Mouse (Mus musculus): ENCODE data around the gene Nup107.

The Nup107 gene

DNA sequence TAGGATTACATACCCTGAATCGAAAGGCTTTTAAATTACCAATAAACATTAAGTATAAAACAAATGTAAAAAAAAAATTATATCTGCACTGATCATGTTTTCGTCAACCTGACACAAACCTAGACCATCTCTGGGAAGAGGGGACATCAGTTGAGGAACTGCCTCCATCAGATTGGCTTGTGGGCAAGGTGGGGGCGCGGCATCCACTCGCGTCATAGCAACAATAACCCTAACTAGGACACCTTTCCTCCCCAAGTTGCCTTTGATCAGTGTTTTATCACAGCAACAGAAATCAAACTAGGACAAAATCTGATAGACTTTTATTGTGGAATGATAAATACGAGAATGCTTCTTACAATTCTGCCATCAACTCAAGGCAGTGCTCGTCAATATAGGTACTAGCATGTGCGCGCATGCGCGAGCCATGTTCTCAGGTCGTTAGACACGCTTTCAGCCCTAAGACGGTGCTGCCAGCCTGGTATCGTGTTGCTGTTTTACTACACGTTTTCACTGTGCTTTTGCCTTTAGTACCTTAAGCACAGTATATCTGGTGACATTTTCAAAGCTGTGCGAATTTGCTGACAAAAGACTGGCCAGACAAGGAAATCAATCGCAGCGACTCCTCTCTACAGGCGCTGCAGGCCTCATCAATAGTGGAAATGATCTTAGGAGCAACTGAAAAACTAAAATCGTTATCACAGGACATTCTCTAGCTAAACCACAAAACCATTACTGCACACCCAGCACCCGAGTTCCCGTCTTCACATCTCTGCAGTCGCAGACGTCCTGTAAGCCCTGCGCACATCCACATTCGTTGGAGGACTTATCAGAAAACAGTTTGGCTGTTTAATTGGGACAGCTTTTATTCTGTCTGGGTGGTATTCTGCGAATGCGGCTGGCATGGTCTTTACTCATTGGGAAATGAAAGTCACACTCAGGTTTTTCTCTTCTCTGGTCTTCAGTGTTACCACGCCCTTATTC lies 11.7 kb upstream of the Nup107 start:
- no peak for DNase-seq (ENCODE audit: low read depth, low spot score)

DNA sequence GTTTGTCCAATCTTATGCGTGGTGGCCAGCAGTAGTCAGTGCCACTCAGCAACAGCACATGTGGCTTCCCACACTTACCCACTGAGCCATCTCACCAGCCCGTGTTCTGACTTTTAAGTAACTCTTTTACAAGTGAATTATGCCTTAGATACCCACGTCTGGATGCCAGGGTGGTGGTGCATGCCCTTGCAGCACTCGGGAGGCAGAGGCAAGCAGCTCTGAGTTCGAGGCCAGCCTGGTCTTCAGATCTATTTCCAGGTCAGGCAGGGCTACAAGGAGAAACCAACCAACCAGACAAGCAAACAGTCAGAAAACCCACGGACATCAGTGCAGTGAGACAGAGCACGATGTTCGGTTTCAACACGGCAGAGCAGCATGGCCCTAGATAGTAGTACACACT lies 9.4 kb upstream of the Nup107 start:
- DNase-seq (ENCODE audit: low read depth, low spot score) = no peak

DNA sequence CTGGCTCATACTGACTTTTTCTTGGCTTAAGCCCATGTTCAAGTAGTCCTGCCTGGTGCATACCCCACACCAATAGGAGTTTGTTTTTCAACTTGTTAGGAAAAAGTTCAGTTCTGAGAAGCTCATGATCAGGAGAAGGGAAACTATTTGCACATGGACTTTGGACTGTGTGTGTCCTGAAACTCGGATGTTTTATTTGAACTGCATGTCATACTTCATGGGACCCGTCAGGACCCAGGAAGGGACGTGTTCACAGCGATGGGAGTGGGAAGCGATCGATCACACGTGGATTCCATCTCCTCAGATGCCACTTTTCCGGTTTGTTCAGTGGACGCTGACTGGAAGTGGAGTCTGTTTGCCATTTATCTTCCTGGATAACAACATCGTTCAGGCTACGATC lies 7.3 kb upstream of the Nup107 start:
- DNase-seq (ENCODE audit: low read depth, low spot score) = no peak

DNA sequence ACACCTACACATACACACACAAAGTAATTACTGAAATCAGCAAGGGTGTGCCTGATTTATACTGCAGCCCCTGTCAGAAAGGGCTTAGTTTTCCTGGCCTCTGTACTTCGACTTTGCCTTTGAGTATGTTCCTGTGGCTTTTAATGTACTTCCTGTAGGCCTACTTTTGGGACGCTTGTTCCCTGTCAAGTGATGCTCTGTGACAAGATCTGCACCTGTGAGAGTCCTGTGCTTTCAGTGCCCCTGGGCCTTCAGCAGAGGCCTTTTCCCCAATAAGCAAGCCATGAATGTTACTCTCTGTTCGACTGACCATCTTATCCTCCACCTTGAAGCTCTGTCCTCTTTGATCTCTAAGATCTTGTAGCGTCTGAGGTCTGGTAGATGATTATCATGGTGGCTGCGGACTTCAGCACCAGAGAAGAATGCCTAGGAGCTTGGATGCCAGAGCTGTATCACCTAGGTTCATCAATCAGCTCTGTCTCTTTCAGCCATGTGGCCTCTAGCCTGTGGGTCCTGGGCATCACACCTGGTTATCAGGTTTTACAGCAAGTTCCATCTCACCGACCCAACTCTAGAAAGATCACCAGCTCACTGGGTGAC lies 6.0 kb upstream of the Nup107 start:
- no peak for DNase-seq (ENCODE audit: low read depth, low spot score)

DNA sequence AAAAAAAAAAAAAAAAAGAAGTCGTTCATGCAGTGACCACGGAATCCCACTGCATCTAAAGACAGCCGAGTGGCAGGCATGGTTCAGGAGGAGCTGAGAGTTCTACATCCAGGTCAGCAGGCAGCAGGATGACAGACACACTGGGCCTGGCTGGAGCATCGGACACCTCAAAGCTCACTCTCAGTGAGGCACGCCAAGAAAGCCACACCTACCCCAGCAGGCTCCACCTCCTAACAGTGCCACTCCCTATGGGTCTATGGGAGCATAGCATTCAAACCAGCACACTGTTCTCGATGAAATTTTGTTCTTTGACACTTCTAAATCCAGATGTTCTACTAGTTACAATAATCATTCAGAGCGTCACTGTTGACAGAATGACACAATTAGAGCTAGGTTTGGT lies 5.2 kb upstream of the Nup107 start:
- no peak for DNase-seq (ENCODE audit: low read depth, low spot score)

DNA sequence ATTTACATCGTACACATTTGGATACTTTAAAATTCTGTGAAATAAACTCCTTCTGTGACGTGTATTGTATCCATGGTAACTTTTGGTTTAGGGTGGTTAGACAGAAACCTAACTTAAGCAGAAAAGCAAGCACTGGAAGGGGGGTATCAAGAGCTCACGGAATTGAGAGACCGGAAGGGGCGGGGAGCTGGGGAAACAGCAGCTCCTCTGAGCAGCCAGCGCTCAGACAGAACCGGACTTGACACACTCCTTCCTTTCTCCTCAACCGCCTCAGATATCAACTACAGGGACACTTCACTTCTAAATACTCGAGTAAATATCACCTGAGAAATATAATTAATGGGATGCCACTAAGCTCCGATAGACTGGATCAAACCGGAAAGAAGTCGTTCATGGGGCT lies 4.6 kb upstream of the Nup107 start:
- no peak for DNase-seq (ENCODE audit: low read depth, low spot score)

DNA sequence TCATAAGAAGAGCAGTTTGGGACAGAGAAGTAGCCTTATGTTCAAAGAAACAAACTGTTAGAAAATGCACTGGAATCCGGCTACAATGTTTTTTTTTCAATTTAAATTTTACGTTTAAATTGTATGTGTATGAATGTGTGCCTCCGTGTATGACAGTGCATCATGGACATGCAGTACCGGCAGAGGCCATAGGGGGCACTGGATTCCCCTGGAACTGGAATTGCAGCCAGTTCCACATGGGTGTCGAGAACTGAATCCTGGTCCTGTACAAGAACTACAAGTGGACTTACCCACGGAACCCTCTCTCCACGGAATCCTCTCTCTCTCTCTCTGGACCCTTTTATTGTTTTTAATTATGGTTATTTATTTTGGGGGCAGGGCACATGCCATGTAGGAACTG lies 3.7 kb upstream of the Nup107 start:
- DNase-seq (ENCODE audit: low read depth, low spot score) = peak; percentile 34

DNA sequence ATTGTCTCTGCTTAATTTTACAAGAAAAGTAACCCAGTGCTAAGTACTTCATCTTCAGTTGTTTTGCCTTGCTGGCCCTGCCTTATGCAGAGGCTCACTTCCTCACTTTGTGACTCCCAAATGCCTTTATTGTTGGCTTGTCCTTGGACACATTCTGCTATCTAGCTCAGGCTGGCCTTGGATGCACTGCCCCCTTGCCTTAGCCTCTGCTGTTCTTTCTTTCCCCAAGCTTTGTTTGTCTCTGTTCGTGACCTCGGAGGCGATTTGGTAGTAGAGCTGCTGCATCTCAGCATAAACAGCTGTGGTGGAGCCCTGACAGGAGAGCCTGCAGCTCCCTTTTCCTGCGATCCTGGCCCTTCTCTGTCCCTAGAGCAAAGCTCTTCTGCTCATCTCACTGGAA lies 2.7 kb upstream of the Nup107 start:
- no peak for DNase-seq (ENCODE audit: low read depth, low spot score)

DNA sequence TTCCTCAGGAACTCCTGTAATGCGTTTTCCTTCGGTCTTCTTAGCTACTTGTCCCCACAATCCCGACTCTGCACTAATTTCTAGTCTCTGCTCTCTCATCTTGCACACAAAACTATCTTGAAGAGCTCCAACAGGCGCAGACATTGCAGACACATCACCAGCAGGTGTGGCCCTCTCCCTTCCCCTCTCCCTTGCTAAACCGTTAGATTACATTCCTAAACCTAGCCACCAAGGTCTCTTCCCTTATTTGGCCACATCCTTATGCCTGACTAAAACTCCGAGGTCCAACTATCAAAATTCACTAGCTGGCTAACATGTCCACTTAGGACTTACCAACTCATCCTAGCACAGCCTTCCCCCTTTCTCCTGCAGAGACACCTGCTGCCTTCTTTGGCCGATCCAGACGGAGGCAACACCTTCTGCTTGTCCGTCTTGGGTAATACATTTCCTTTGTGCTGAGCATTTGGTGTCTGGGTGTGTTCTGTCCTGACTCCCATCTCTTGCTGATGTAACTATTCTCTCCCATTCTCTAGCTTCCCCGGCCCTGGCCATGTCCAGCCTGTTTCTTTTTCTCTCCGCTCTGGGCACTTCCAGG lies 1.0 kb upstream of the Nup107 start:
- DNase-seq (ENCODE audit: low read depth, low spot score) = peak; percentile 46

DNA sequence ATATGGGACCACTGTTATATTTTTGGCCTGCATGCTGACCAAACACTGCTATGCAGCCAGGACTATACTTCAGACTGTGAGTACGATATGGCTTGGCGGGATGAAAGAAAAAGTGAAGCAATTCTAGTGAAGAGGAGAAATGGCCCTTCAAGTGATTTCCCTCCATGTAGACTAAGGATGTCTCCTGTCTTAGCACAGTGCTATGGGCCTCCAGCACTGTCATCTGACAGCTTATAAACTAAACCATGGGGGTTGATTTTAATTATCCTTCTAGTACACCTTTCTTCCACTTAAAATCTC lies 1.4 kb downstream of the Nup107 start:
- DNase-seq (ENCODE audit: low read depth, low spot score) = no peak

DNA sequence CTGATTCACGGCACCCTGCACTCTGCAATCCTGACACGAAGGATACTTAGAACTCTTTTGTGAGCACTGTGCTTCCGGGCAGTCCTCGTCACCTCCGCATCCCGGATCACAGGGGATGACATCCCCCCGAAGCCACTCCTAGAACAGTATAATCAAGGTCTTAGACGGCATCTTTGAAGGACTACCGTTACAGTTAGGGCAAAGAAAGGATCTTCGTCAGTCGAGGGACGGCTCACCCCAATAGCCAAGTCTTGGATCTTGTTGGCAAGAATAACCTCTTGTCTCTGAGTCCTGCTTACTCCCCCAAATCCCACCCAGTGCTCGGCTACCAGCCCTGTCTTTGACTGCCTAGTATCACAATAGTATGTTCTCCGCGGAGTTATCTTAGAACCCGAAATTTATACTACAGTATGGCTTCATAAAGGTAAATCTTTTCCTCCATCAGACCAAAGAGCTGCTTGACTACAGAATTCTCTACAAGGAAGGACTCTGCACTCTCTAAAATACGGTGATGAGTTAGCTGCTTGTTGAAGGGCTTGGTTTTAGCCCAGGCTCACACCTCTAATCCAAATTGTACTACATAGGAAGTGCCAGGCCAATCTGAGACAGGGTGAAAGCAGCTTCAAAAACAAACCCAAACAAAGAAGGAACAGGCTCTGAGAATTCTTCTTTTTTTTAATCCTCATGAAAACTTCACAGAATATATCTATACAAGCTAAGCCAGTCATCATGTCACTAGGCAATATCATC lies 1.9 kb downstream of the Nup107 start:
- no peak for DNase-seq (ENCODE audit: low read depth, low spot score)

DNA sequence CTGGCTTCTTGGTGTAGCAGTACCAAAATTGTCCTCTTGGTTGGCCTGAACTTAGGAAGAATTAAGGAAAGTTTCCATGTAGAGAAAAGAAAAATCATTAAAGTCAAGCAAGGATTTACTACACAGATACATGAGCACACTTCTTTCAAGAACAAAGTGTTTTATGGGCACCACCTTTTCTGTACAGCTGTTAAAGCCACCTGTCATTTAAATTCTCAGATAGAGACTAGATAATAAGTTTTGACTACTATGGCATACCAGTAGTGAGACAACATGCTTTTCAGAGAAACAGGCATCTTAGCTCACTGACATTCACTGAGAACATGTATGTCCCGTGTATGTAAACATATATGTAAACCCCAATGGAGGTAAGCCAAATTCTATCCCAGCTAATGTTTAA lies 2.5 kb downstream of the Nup107 start:
- DNase-seq (ENCODE audit: low read depth, low spot score) = no peak

DNA sequence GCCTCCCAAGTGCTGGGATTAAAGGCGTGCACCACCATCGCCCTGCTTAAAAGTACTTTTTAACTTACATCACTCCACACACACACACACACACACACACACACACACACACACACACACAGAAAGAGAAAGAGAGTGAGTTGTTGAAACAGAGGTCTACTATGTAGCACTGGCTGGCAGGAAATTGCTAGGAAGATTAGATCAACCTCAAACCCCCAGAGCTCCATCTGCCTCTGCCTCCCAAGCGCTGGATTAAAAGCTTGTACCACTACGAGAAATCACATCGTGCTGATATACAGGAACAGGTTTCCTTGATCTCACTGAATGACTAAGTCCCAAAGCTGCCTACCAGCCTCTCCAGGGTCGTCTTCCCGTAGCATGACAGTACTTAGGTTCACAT lies 7.9 kb downstream of the Nup107 start:
- DNase-seq (ENCODE audit: low read depth, low spot score) = no peak

DNA sequence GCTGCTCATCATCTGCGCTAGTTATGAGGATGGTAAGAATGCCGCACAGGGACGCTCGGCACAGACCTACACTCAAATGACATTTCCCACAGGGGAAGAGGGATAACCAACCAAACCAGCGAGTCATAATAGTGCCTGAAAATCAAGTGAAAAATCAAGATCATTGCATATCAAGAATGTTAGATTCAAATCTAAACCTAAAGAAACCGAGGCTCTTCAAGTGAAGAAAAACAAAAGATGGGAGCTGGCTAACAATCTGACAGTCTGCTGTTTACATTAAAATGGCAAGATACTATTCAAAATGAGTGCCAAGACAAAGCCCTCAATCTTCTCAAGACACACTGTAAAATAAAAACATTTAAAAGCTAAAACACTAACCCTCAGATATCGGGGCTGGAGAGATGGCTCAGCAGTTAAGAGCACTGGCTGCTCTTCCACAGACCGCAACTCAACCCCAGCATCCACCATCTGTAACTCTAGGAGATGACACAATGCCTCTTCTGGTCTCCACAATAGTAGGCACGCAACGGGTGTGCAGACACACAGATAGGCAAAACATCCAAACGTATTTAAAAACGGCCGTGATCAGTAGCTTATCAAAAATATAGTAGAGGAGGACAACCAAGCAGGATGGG lies 8.6 kb downstream of the Nup107 start:
- no peak for DNase-seq (ENCODE audit: low read depth, low spot score)

DNA sequence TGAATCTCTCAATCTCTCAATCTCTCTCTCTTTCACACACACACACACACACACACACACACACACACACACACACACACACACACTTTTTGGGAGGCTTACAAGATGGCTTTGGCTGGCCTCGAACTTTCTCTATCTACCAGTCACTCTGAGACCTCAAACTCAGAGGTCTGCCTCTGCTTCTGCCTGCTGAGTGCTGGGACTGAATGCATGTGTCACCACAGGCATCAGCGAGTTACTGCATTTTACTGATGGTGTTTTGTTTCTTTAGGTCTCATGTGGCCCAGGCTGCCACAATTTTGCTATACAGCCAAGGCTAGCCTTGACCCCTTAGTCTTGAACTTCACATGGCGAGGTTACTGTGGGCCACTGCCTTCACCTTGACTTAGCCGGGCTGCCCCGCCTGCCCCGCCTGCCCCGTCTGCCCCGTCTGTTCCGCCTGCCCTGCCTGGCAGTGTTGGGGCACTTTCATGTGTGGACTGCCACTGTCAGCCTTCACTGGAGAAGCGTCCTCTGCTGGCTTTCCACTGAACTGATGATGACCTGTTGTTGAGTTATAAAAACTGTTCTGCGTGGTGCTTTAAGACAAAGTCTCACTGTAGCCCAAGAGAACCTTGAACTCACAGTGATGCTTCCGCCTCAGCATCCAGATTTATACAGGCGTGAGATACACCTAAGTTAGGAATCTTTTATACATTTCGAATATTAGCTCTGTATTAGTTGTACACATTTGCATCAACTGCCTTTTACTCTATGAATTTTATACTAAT lies 9.8 kb downstream of the Nup107 start:
- DNase-seq (ENCODE audit: low read depth, low spot score) = no peak

DNA sequence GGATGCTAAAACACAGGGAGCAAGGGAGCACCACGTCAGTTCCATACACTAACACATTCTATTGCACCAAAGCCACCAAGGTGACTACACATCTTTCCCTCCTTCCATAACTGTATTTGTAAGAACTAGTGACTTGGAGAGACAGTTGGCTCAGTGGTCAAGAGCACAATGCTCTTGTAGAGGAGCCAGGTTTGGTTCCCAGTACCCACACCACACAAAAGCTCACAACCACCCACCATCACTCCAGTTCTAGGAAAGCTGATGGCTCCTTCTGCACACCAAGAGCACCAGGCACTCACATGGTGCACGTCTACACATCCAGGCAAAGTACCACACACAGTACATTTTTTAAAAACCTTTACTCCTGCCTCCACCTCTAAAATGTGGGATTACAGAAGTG lies 10.4 kb downstream of the Nup107 start:
- no peak for DNase-seq (ENCODE audit: low read depth, low spot score)

DNA sequence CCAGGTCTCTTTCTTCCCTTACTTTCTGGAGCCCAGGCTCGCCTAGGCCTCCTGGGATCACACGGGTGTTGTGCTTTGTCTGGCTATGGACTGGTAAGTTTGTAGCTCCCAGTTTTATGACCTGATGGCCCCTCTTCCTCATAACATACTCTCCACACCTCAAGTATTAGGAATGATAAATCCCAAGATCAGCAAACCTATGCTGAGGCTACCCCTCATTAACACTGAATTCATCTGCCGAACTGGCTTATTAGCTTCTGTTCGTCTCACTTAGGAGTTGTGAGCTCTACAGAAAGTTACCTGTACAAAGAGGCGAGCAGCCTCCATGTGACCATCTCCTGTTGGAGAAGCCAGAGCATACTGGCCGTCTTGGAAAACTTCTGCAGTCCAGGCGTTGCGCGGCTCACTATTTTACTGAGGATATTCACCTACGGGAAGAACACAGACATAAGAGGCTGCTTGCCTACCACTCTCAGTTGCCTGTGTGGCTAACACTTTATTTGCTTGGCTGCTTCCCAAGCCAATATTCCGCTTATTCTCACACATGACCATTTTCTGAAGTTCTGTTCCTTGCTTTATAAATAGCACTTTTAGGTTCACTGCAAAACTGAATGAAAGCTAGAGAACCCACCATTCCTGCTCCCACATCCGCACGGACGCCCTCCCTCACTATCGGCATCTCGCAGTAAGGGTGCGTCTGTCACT lies 11.3 kb downstream of the Nup107 start:
- DNase-seq (ENCODE audit: low read depth, low spot score) = no peak

DNA sequence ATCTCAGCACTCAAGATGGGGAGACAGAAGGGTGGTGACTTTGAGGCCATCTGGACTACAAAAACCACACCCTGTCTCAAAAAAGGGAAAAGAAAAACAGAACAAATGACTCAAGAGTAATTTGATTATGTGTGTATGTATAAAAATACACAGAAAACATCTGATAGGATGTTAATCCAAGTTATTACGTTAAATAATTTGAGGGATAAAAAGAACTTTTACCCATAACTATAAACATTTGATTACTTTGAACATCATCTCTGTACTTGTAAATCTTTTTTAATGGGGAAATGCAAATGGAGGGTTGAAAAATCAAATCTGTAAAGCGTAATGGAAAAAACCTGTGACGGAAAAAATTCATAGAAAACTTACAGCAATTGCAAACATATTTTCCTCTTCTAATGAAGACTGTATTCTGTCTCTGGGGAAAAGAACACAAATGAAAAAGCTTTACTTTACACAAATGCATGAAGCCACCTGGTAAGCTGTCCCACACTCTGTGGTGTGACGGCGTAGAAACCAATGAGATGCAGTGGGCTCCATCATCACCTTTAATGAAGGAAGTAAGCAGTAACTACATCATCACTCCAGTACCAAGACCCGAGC lies 12.1 kb downstream of the Nup107 start:
- no peak for DNase-seq (ENCODE audit: low read depth, low spot score)

DNA sequence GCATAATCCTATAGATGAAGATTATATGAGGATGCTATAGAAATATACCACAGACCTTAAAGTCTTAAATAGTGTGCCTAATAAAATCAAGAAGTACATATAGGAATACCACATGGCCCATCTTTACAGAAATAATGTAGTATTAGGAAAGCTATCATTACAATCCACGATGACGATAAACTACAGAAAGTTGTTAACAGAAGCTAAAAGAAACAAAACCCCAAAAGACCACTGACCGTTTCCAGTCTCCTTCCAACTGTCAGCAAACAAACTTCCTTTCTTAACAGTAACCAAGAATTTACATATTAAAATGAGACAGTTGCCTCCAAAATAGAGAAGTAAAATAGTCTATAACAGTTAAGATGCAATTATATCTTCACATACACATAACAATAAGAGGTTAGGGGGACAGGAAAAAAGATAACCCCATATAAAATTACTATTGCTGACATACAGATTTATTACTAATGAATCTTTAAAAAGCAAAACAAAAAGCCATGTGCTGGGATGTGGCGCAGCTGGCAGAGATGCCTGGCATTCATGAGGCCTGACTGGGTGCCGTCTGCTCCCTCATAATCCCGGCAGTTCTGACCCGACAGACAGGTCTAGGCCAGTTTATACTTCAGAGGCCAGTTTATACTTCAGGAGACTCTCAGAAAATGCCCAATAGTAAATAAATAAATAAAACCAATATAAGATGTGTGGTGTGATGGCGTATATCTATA lies 12.8 kb downstream of the Nup107 start:
- DNase-seq (ENCODE audit: low read depth, low spot score) = no peak
